Mouse (Mus musculus) gastrocnemius, adult 2 months (tissue): ENCODE measurements around the gene Katnal1. TPM values are rescaled to one million over a fixed set of nuclear protein-coding genes. Genes with fewer than 3 reads are reported as not detected.

Source experiments
- DNase-seq: peaks from one replicate; pipeline ENCODE4 v3.0.0; 2022
- H3K27ac ChIP-seq: fragments of 200-600 bp; 2 replicates; pipeline ENCODE4 v1.8.1; 2022; ENCODE audit warnings: mild to moderate bottlenecking
- H3K4me3 ChIP-seq: fragments of 200-600 bp; 2 replicates; pipeline ENCODE4 v1.8.1; 2022; ENCODE audit warnings: mild to moderate bottlenecking, moderate library complexity
- CTCF ChIP-seq: fragments of 200-600 bp; IDR thresholded peaks from 2 replicates; pipeline ENCODE4 v1.8.1; 2022; ENCODE audit warnings: antibody characterized with exemption, mild to moderate bottlenecking, moderate library complexity
- intact Hi-C: fragments of 180-260 bp; cut with DNase I; formaldehyde crosslinking; loops from one replicate; pipeline ENCODE4 v1.15.1; 2025
- total RNA-seq, 2 experiments: library from RNA; stranded (reverse); gene quantifications; 2 replicates each; pipeline ENCODE4 v1.2.3; 2021

The Katnal1 gene
- total RNA-seq, 2 experiments from 2014 or later = 4.2 to 5.6 TPM

DNA sequence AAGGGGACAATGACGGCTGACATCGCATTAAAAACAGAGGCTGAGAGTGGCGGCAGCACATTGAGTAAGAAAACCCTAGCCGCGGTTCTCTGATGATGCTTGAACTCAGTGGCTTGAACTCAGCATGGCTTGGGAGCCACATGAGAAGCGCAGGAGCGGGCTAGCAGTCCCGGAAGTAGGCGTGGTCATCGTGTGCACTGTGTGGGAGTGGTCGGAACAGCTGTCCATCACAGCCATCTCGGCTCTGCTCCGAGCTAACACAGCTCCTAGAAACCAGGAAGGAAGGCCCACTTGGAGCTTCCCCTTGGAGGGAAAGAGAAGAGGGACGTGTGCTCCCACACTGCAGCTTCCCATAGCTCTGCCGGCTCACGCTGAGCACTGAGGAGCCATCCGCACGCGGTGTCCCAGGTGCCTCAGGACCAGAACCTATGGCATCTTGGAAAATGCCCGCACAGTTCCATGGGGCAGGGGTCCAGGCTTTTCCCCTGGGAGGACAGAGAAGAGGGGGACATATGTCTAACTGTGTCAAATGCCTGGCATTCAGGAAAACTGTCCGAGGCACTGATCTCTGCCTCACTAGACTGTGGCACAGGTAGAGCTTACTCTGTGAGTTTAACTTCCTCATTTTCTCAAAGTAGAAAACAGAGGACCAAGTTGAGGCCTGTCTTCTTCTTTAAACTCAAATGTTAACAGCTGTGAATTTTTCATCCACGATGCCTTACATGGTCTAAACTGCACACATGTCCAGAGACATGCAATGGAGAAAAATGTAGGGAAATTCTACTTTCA lies 43.1 kb downstream of the Katnal1 start:
- H3K4me3 ChIP-seq = no peak overlapping the region
- no peak for TF ChIP-seq CTCF
- intact Hi-C loops = no loop called here

DNA sequence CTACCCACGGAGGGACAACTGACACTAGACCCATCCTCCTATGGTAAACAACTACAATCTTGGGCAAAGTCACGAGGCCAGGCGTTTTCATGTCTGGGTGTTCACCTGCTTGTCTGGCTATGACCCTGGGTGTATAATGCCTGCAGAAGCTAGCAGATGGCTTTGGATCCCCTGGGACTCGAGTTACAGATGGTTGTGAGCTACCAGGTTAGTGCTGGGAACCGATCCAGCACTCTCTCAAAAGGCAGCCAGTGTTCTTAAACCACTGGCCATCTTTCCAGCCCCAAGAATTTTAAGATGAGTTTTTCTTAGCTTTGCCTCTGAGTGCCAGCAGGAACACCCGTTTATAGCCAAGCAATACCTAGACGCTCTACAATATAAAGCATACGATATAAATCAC lies 45.4 kb downstream of the Katnal1 start:
- peak; percentile 31 for DNase-seq

More for the DNA sequence above, 43.1 kb downstream of the Katnal1 start:
- DNase-seq = no peak
- H3K27ac ChIP-seq = no peak overlapping the region

DNA sequence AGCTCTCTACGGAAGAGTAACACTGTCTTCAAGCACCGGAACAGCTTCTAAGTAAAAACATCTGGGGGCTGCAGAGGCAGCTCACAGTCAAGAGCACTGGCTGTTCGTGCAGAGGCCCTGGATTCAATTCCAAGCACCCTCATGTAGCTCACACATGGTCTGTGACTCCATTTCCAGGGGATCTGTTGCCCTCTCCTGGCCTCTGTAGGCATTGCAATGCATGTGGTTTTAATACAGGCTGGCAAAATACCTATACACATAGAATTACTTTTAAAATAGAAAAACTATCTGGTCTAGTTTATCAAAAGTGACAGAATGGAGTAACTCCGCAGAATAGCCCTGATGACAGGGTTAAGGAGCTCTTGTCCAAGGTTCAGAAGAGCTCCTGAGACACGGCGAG lies 49.9 kb downstream of the Katnal1 start:
- Histone ChIP-seq H3K4me3 (no peak overlapping the region), H3K27ac (no peak overlapping the region)
- DNase-seq = no peak
- intact Hi-C loops = no loop called here
- peak; percentile 49 for TF ChIP-seq CTCF

More for the DNA sequence above, 45.4 kb downstream of the Katnal1 start:
- Histone ChIP-seq H3K27ac (no peak overlapping the region), H3K4me3 (no peak overlapping the region)
- no peak for TF ChIP-seq CTCF
- intact Hi-C loops = no loop called here

DNA sequence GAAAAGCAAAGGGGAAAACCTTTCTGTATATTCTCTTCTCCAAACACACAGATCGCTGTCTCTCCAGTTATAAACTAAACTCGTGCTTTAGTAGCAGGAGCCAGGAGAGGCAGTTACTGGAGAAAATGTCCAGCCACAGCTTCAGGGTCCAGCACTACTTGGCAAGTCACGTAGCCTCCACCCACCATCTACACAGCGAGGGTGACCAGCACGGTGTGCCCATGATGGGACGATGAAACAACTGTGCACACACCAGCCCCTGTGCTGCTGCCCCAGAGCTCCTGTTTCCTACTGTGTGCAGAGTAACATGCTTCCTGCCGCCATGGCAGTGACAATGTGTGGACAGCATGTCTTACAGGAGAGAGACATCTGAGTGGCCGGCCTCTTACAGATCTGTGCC lies 56.0 kb downstream of the Katnal1 start:
- no peak for DNase-seq
- no peak overlapping the region for H3K4me3 ChIP-seq
- TF ChIP-seq CTCF = no peak
- intact Hi-C loops = no loop called here
- H3K27ac ChIP-seq = no peak overlapping the region

DNA sequence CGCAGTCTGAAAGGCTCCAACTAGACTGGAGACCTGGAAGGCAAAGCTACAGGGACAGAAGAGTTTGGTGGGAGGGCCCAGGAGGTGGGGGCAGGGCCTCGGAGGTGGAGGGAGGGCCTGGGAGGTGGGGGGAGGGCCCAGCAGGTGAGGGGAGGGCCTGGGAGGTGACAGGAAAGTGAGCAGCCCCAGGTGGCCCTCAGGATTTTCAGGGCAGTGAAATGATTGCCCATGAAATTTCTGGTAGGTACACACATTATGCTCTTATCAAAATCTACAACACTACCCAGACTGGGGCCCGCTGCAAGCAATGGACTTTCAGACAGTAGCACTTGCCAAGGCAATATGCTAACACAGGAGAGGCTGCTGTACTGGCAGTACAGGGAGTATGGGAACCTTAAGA lies 59.5 kb downstream of the Katnal1 start:
- Histone ChIP-seq H3K27ac (no peak overlapping the region), H3K4me3 (no peak overlapping the region)
- TF ChIP-seq CTCF = no peak
- intact Hi-C loops = no loop called here
- no peak for DNase-seq

DNA sequence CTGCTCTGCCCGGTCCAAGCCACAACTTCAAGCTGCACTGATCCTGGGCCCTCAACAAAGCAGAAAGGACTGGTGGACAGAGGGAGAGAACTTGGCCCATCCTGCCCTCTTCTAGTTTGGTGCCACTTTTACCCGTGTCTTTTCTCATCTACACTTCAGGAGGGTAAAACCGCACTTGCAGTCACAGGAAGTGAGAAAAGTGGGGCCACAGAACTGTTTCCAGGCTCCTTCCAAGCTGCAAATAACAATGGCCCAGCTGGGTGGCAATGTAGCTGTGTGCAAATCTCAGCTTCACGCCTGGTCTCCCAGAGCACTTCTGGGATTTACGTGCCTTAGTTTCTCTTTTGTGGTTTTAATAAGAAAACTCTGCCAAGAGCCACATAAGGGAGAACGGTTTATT lies 61.4 kb downstream of the Katnal1 start:
- intact Hi-C loops = no loop called here
- TF ChIP-seq CTCF = no peak

DNA sequence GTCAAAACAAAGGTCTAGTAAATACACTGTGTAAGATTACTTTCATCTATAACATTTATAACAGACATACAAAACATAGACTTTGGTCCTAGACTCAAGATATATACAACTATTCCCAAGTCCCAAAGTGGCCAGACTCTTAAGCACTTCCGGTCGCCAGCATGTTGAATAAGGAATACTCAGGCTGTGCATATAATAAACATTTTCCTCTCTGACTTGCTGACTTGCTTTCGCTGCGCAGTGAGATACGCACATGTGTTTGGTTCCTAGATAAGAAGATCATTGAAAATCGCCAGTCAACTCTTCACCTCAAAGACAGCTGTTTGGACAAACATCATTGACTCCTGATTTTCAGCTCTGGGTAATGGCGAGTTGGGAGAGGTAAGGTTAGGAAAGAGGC lies 61.9 kb downstream of the Katnal1 start:
- Histone ChIP-seq H3K27ac (no peak overlapping the region), H3K4me3 (no peak overlapping the region)
- no peak for TF ChIP-seq CTCF
- intact Hi-C loops = no loop called here
- no peak for DNase-seq

More for the DNA sequence above, 61.4 kb downstream of the Katnal1 start:
- H3K4me3 ChIP-seq = no peak overlapping the region
- DNase-seq = no peak
- no peak overlapping the region for H3K27ac ChIP-seq

DNA sequence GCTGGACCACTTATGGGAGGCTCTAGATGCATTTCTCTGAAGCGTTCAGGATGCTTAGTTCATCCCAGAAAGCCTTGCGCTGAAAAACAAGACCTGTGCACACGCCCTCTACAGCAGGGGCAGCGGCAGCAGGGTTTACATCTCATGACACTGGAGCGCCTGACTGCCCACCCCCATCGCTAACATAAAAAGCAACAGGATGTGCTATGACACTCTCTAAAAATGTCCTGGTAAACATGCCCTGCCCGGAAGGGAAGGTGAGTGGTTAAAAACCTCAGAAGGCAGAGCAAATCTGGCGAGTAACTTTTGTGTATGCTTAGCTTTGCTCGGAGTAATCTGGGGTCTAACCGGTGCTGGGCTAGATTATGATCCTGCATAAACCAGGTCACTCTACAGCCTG lies 62.5 kb downstream of the Katnal1 start:
- TF ChIP-seq CTCF = no peak
- Histone ChIP-seq H3K4me3 (no peak overlapping the region), H3K27ac (no peak overlapping the region)
- DNase-seq = no peak
- intact Hi-C loops = no loop called here

DNA sequence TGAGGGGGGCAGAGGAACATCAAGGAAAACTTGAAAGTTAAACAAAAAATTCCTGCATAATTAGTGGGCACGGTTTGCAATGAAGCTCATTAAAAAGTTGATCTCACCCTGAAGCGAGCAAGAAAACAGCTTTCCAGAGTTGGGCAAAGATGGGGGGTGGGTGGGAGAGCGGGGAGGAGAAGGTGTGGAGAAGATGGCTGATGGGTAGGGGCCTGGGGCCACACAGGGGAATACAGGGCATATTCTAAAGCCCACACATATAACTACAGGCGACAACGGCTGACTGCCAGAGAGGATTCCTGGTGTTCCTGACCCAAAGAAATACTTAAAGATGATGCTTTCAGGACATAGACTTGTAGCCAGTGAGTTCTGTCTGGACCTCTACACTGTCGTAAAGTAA lies 65.7 kb downstream of the Katnal1 start:
- H3K27ac ChIP-seq = no peak overlapping the region
- no peak for DNase-seq
- no peak overlapping the region for H3K4me3 ChIP-seq
- intact Hi-C loops = no loop called here
- no peak for TF ChIP-seq CTCF

DNA sequence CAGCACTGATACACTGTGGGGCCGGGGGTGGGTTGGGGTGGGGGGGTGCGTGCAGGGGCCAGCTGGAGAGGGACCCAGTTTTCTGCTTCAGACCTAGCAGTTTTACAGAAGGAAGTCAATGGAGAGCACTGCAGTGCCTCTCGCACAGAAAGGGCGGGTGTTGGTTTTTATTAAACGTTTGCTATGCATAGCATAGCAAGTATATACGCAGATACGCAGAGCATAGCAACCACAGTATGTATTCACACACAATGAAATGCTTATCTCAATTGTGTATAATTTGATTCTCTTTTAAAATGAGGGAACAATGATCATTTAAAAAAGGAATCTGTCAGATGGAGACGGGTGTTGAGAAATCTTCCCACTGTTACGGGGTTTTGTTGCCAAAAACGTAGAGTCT lies 66.3 kb downstream of the Katnal1 start:
- DNase-seq = no peak
- Histone ChIP-seq H3K4me3 (no peak overlapping the region), H3K27ac (no peak overlapping the region)
- intact Hi-C loops = no loop called here
- no peak for TF ChIP-seq CTCF

DNA sequence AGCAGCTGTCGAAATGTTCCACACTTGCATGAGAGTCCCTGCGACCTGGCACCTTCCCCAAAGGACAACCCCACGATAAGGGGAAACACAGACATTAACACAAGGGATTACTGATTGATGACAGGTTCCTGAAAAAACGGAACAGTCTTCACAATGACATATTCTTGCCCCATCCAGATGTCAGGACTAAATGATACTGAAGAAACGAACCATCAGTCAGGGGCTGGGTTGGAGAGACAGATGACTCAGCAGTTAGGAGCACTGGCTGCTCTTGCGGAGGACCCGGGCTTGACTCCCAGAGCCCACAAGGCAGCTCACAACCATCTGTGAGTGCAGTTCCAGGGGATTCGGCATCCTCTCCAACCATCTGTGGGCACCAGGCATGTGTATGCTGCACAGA lies 67.0 kb downstream of the Katnal1 start:
- no peak overlapping the region for H3K4me3 ChIP-seq
- DNase-seq = no peak
- H3K27ac ChIP-seq = no peak overlapping the region
- TF ChIP-seq CTCF = no peak
- intact Hi-C loops = no loop called here

DNA sequence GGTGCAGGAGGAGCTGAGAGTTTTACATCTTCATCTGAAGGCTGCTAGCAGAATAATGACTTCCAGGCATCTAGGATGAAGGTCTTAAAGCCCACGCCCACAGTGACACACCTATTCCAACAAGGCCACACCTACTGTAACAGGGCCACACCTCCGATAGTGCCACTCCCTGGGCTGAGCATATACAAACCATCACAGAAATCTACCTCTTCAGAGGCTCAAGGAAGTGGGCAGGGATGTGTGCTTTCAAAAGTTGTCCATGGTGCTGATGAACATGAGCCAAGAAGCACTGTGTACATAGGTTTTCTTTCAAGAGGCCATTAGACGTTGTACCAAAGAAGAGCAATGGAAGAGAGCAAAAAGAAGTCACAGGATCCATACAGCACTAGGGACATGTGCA lies 71.6 kb downstream of the Katnal1 start:
- TF ChIP-seq CTCF = no peak
- DNase-seq = no peak
- H3K27ac ChIP-seq = no peak overlapping the region
- H3K4me3 ChIP-seq = no peak overlapping the region
- intact Hi-C loops = no loop called here

DNA sequence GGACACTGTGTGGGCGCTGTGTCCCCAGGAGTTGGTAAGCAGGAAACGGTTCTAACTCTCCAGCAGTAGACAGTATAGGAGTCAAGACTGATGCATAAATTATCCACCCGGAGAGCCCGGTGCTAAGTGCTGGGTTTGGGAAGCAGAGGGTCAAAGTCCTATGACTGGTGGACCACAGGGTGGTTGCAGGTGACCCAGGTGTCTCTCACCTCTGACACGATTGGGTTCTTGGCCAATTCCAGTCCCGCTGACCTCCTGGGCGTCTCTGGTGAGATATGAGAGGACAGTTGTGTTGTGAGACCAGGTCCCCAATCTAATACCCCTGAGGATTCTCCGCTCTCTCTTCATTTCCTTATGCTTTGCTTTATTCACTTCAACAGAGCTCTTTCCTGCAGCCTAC lies 74.1 kb downstream of the Katnal1 start:
- no peak overlapping the region for H3K27ac ChIP-seq
- DNase-seq = no peak
- no peak for TF ChIP-seq CTCF
- H3K4me3 ChIP-seq = no peak overlapping the region
- intact Hi-C loops = no loop called here

DNA sequence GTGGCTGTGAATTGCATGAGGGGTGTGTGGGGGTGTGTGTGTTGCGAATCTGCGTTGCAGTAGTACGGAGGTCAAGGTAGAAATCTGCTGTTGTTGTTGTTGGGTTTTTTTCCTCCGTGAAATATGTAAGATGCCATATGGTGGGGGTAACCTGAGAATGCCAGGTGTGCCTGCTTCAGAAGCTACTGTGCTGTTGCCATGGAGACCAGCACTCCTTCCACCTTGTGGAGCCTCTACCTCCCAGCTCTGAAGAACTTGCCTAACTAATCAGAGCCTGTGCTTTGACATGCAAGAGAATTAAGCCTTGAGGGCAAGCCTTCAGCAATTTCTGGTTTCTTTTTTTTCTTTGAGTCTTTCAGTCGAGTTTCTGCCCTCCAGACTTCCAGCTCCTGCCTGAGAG lies 75.0 kb downstream of the Katnal1 start:
- intact Hi-C loops = no loop called here
- no peak overlapping the region for H3K4me3 ChIP-seq
- H3K27ac ChIP-seq = no peak overlapping the region
- no peak for TF ChIP-seq CTCF
- DNase-seq = no peak
